Mouse (Mus musculus): Measurements from ENCODE around the gene Ppil4. TPM values are rescaled to one million over a fixed set of nuclear protein-coding genes. Genes with fewer than 3 reads are reported as not detected.

Ppil4 gene
- polyA plus RNA-seq, 1 experiment from 2014 or later, result 49.6 TPM

DNA sequence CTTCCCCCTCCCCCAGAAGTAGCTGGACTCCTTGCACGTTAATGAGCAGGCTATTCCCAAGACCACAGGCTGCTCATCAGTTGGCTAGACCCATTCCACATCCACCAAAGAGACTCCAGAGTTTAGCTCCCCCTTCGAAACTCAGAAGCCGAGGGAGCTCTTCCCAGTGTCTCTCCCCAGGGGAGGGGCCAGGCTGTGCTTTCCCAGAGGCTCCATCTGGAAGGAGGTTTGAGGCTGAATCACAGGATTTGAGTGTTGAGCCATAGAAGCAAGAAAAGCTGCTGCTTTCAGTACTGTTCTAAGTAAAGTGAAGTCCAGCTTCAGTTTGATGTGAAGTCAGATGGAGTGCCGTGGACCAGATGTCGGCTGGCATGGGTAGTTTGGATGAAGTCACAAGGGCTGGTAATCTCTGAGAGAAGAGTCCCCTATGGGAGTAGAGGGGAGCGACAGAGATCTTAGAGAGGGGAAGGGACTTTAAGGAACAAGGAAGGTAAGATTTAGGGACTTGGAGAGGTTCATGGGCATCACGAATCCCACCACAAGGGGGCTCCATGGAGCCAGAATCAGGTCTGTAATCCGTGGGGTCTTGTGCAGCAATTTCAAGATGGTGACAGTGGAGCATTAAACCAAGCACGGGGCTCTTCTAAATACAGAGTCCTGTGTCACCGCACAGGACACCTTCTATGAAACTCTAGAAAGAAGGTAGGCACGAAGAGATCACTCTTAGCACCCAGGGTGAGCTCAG, 78.1 kb downstream of the Ppil4 start:
- Histone ChIP-seq H3K4me3 (ENCODE audit: low read depth, low read length) (no peak overlapping the region), H3K27me3 (ENCODE audit: control insufficient read depth, insufficient read depth, low read length) (peaks cover 10% of the 10 kb centered on the region; the same call in 1 of the 2 replicates), H3K27ac (ENCODE audit: low read depth, low read length) (no peak overlapping the region), H3K4me1 (replicated peaks; ENCODE audit: control insufficient read depth, insufficient read depth, low read length) (peaks cover 5% of the 10 kb centered on the region; the same call in 1 of the 2 replicates), H3K9ac (ENCODE audit: low read length) (no peak overlapping the region), H3K4me2 (ENCODE audit: low read depth, low read length, severe bottlenecking) (no peak overlapping the region), H3K9me3 (ENCODE audit: control insufficient read depth, low read length) (no peaks in the 10 kb centered on the region), H3K36me3 (ENCODE audit: control insufficient read depth, insufficient read depth, low read length) (no peaks in the 10 kb centered on the region)
- DNase-seq (ENCODE audit: low spot score) (peak; percentile 70), ATAC-seq (replicated peaks; ENCODE audit: low FRiP score) (0 out of 2 replicates have a peak, but pooled peaks have one; percentile 15)
- WGBS, result 75% methylated on average over 11 of the region's 11 CpGs

- Histone ChIP-seq H3K4me2 (ENCODE audit: low read depth, low read length, severe bottlenecking) (no peak overlapping the region), H3K36me3 (ENCODE audit: control insufficient read depth, insufficient read depth, low read length) (no peaks in the 10 kb centered on the region), H3K9me3 (ENCODE audit: control insufficient read depth, low read length) (no peaks in the 10 kb centered on the region), H3K4me3 (ENCODE audit: low read depth, low read length) (no peak overlapping the region), H3K27ac (ENCODE audit: low read depth, low read length) (no peak overlapping the region), H3K27me3 (ENCODE audit: control insufficient read depth, insufficient read depth, low read length) (peaks cover 10% of the 10 kb centered on the region; the same call in 1 of the 2 replicates), H3K4me1 (replicated peaks; ENCODE audit: control insufficient read depth, insufficient read depth, low read length) (peaks cover 5% of the 10 kb centered on the region; the same call in 1 of the 2 replicates), H3K9ac (ENCODE audit: low read length) (no peak overlapping the region)
- DNase-seq (ENCODE audit: low spot score) (peak; percentile 47), ATAC-seq (replicated peaks; ENCODE audit: low FRiP score) (no peak)
- WGBS, result 87% methylated on average over 5 of the region's 5 CpGs
Measured at GRCm38 (mm10) chr10:7871381-7872020, 78.8 kb downstream of the Ppil4 start.

Small RNA genes within 50 kb of the gene (microRNA-seq; reads per million reads assigned to microRNA genes)
- gene Mir5104 (ENCODE audit: insufficient number of aligned reads), result not detected

Other genes with a start within 250 kb of the Ppil4 start
- gene Lrp11, start 203.1 kb upstream of the Ppil4 start, polyA plus RNA-seq (2014; fragmentation: Nextera tagmentation; extraction: Ambion mirVana), result 14.7 and 18.5 TPM in 2 replicates
- gene Nup43, start 125.4 kb upstream of the Ppil4 start, polyA plus RNA-seq (2014; fragmentation: Nextera tagmentation; extraction: Ambion mirVana), result 66.6 and 73.4 TPM in 2 replicates
- 140 and 141 TPM in 2 replicates for gene Pcmt1, start 111.8 kb upstream of the Ppil4 start, polyA plus RNA-seq (2014; fragmentation: Nextera tagmentation; extraction: Ambion mirVana)
- 14.9 and 15.1 TPM in 2 replicates for gene Lats1, start 111.7 kb upstream of the Ppil4 start, polyA plus RNA-seq (2014; fragmentation: Nextera tagmentation; extraction: Ambion mirVana)
- 71.5 and 73.2 TPM in 2 replicates for gene Katna1, start 66.9 kb upstream of the Ppil4 start, polyA plus RNA-seq (2014; fragmentation: Nextera tagmentation; extraction: Ambion mirVana)
- gene Ginm1, start 67 bp upstream of the Ppil4 start, polyA plus RNA-seq (2014; fragmentation: Nextera tagmentation; extraction: Ambion mirVana), result 51.5 and 55.2 TPM in 2 replicates
- gene Zc3h12d, start 39.6 kb downstream of the Ppil4 start, polyA plus RNA-seq (2014; fragmentation: Nextera tagmentation; extraction: Ambion mirVana), result 0.04 TPM in 1 of 2 replicates, not detected in the other
- gene Tab2, start 163.3 kb downstream of the Ppil4 start, polyA plus RNA-seq (2014; fragmentation: Nextera tagmentation; extraction: Ambion mirVana), result 24.6 and 24.9 TPM in 2 replicates